Mouse (Mus musculus) ES-E14 (cell line): ENCODE measurements around the gene BC030500. TPM values are rescaled to one million over a fixed set of nuclear protein-coding genes. Genes with fewer than 3 reads are reported as not detected.

Experiments used
- DNase-seq: peaks from one replicate; pipeline ENCODE4 v3.0.0-alpha.2; 2013; ENCODE audit warnings: low read depth, low spot score
- H3K27ac ChIP-seq: 2 replicates; pipeline ENCODE4 v1.5.1; 2012; ENCODE audit warnings: low read depth, mild to moderate bottlenecking, low read length, moderate library complexity, mixed read lengths; ENCODE audit not compliant: poor library complexity, insufficient read depth, severe bottlenecking
- H3K36me3 ChIP-seq: 2 replicates; pipeline ENCODE4 v1.6.1; 2012; ENCODE audit warnings: mild to moderate bottlenecking, low read length, moderate library complexity, mixed read lengths; ENCODE audit not compliant: control insufficient read depth, poor library complexity, insufficient read depth, severe bottlenecking
- H3K4me1 ChIP-seq, 2 experiments: fragments of 150-350 bp in 1 of 2; sonication (generic) in 1 of 2; 2 replicates each; pipeline ENCODE4 v1.6.1; 2012; ENCODE audit warnings: low read length in 2 of 2, mild to moderate bottlenecking in 1 of 2, mixed read lengths in 1 of 2; ENCODE audit not compliant: control insufficient read depth in 2 of 2, insufficient read depth in 2 of 2, poor library complexity in 1 of 2
- H3K4me3 ChIP-seq, 2 experiments: fragments of 150-350 bp in 1 of 2; sonication (generic) in 1 of 2; 2 replicates each; pipeline ENCODE4 v1.5.1; 2012; ENCODE audit warnings: low read length in 2 of 2, low read depth in 1 of 2, mild to moderate bottlenecking in 1 of 2, mixed read lengths in 1 of 2; ENCODE audit not compliant: insufficient read depth in 1 of 2, poor library complexity in 1 of 2, severe bottlenecking in 1 of 2
- H3K9ac ChIP-seq: 2 replicates; pipeline ENCODE4 v1.6.1; 2012; ENCODE audit warnings: low read depth, mild to moderate bottlenecking, low read length, mixed read lengths; ENCODE audit not compliant: poor library complexity, insufficient read depth, severe bottlenecking
- H3K9me3 ChIP-seq: fragments of 150-350 bp; sonication (generic); 2 replicates; pipeline ENCODE4 v1.6.1; 2012; ENCODE audit warnings: low read depth, mild to moderate bottlenecking, low read length; ENCODE audit not compliant: control insufficient read depth, insufficient read depth
- CHD2 ChIP-seq: IDR thresholded peaks from 2 replicates; pipeline ENCODE4 v1.6.1; 2014; ENCODE audit warnings: mild to moderate bottlenecking, low read depth, low read length, inconsistent platforms
- HCFC1 ChIP-seq: IDR thresholded peaks from 2 replicates; pipeline ENCODE4 v1.6.1; 2012; ENCODE audit warnings: low read length, inconsistent platforms, borderline replicate concordance; ENCODE audit not compliant: insufficient read depth
- MAFK ChIP-seq: IDR thresholded peaks from 2 replicates; pipeline ENCODE4 v1.6.1; 2014; ENCODE audit warnings: mild to moderate bottlenecking, low read depth, low read length, inconsistent platforms; ENCODE audit not compliant: insufficient read depth
- ZC3H11A ChIP-seq: IDR thresholded peaks from 2 replicates; pipeline ENCODE4 v1.6.1; 2012; ENCODE audit warnings: low read depth, mild to moderate bottlenecking, inconsistent platforms, low read length, borderline replicate concordance
- ZNF384 ChIP-seq: IDR thresholded peaks from 2 replicates; pipeline ENCODE4 v1.6.1; 2012; ENCODE audit warnings: low read depth, low read length, inconsistent platforms
- in situ Hi-C, 2 experiments: fragments of 600-800 bp; cut with MboI; formaldehyde crosslinking; loops; one replicate each; pipeline ENCODE4 v1.15.1; 2025; ENCODE audit warnings: low sequenced_read_pairs in 2 of 2, inconsistent platforms in 1 of 2; ENCODE audit not compliant: unreplicated experiment in 2 of 2
- total RNA-seq: library from RNA; depleted of rRNA; stranded (reverse); fragments of 300-350 nt; gene quantifications from 2 replicates; pipeline ENCODE4 v1.2.3, GENCODE M21; 2012; rRNA removed

BC030500 gene
- total RNA-seq, 1 experiment = not detected

- TF ChIP-seq HCFC1 = no peak
- no peak for TF ChIP-seq ZC3H11A
- no peak for TF ChIP-seq CHD2
- TF ChIP-seq ZNF384 = no peak
- no peak for TF ChIP-seq MAFK
- no peak for DNase-seq
- H3K9me3 ChIP-seq = no peaks in the 10 kb centered on the region
- H3K36me3 ChIP-seq = no peaks in the 10 kb centered on the region
- no peak overlapping the region for H3K27ac ChIP-seq
- H3K9ac ChIP-seq = no peak overlapping the region
- in situ Hi-C loops = no loop called here
- H3K4me3 ChIP-seq = no peak overlapping the region
- H3K4me1 ChIP-seq = no peaks in the 10 kb centered on the region
Measured at GRCm38 (mm10) chr8:58931066-58931465, 19.5 kb downstream of the BC030500 start.

- no peak overlapping the region for H3K27ac ChIP-seq
- H3K36me3 ChIP-seq = no peaks in the 10 kb centered on the region
- TF ChIP-seq MAFK = no peak
- no peak for TF ChIP-seq ZNF384
- TF ChIP-seq HCFC1 = no peak
- TF ChIP-seq ZC3H11A = no peak
- no peak for TF ChIP-seq CHD2
- H3K4me3 ChIP-seq = no peak overlapping the region
- no peaks in the 10 kb centered on the region for H3K9me3 ChIP-seq
- no peak overlapping the region for H3K9ac ChIP-seq
- no peaks in the 10 kb centered on the region for H3K4me1 ChIP-seq
- DNase-seq = no peak
- in situ Hi-C loops = no loop called here
Measured at GRCm38 (mm10) chr8:58943773-58944172, 32.2 kb downstream of the BC030500 start.

- in situ Hi-C loops = no loop called here
Measured at GRCm38 (mm10) chr8:58957195-58957739, 45.7 kb downstream of the BC030500 start.

More at GRCm38 (mm10) chr8:58957195-58957739, 45.7 kb downstream of the BC030500 start:
- Histone ChIP-seq H3K4me1 (no peaks in the 10 kb centered on the region), H3K9ac (no peak overlapping the region), H3K4me3 (no peak overlapping the region), H3K9me3 (no peaks in the 10 kb centered on the region), H3K27ac (no peak overlapping the region), H3K36me3 (no peaks in the 10 kb centered on the region)
- TF ChIP-seq CHD2 (no peak), ZNF384 (no peak), HCFC1 (no peak), ZC3H11A (no peak), MAFK (no peak)
- DNase-seq = no peak

Other genes starting within 250 kb of the BC030500 start
- gene Galntl6, start 885 bp downstream of the BC030500 start, total RNA-seq = 0.09 TPM in 1 of 2 replicates, not detected in the other